In genomic region chr1:82316746-82317126, GRCm38 (mm10) we compare ENCODE assay signal across 8 mouse cellular contexts. TPM values are rescaled to one million over a fixed set of nuclear protein-coding genes. Genes with fewer than 3 reads are reported as not detected.
DNase-seq lines count a peak whose midpoint lies in the region; ATAC-seq and TF ChIP-seq lines count a peak whose summit lies in the region.

No protein-coding gene starts in this region.

- H3K9ac ChIP-seq in kidney, postnatal 0 days (ENCODE audit: low read depth, low read length), result peak overlapping the region; percentile 71
- H3K9ac ChIP-seq in ES-Bruce4 (ENCODE audit: low read depth, poor library complexity, severe bottlenecking), result peak overlapping the region; percentile 82
- peak overlapping the region; percentile 85 for H3K9ac ChIP-seq in liver, embryonic 14.5 days (replicated peaks)

- WGBS in kidney, postnatal 0 days, result under 1% methylated on average over 23 of the region's 26 CpGs
- WGBS in liver, embryonic 14.5 days (ENCODE audit: insufficient replicate concordance), result under 1% methylated on average over 22 of the region's 26 CpGs

- H3K9me3 ChIP-seq in kidney, postnatal 0 days (replicated peaks; ENCODE audit: low read length), result no peaks in the 10 kb centered on the region
- H3K9me3 ChIP-seq in ES-Bruce4 (replicated peaks; ENCODE audit: control insufficient read depth, insufficient read depth, low read length, poor library complexity, severe bottlenecking), result no peaks in the 10 kb centered on the region
- no peaks in the 10 kb centered on the region for H3K9me3 ChIP-seq in liver, embryonic 14.5 days (ENCODE audit: control insufficient read depth, low read length)

- H3K27ac ChIP-seq in kidney, postnatal 0 days, result peak overlapping the region; percentile 89
- H3K27ac ChIP-seq in ES-Bruce4 (ENCODE audit: insufficient read depth, low read length), result no peak overlapping the region; the same call in 1 of the 2 replicates
- H3K27ac ChIP-seq in liver, embryonic 14.5 days, result peak overlapping the region; percentile 43

- H3K27me3 ChIP-seq in kidney, postnatal 0 days (ENCODE audit: insufficient read depth, low read length), result no peaks in the 10 kb centered on the region
- H3K27me3 ChIP-seq in ES-Bruce4 (ENCODE audit: control insufficient read depth, insufficient read depth, low read length, poor library complexity, severe bottlenecking), result no peaks in the 10 kb centered on the region
- H3K27me3 ChIP-seq in liver, embryonic 14.5 days (ENCODE audit: control insufficient read depth, insufficient read depth, low read length), result no peaks in the 10 kb centered on the region

- TF ChIP-seq CTCF in kidney, postnatal 0 days (IDR thresholded peaks at IDR 0.05; ENCODE audit: low read depth), result no peak
- TF ChIP-seq CTCF in ES-Bruce4 (IDR thresholded peaks at IDR 0.05; ENCODE audit: low read depth, low read length), result no peak
- no peak for TF ChIP-seq CTCF in liver, embryonic 14.5 days (IDR thresholded peaks at IDR 0.05; ENCODE audit: low read depth)

- no peak for TF ChIP-seq POLR2A in ES-Bruce4 (IDR thresholded peaks at IDR 0.05; ENCODE audit: insufficient read depth, low read length)

- ATAC-seq in kidney, postnatal 0 days (replicated peaks; ENCODE audit: low FRiP score, low read depth), result peak; percentile 56
- ATAC-seq in liver, embryonic 14.5 days (ENCODE audit: insufficient read depth), result peak; percentile 70
- peak; percentile 29; the same call in 1 of the 2 replicates for ATAC-seq in neutrophil, adult 5-6 weeks (ENCODE audit: extremely low read depth, insufficient number of reproducible peaks, low FRiP score, poor library complexity, severe bottlenecking)

- no peaks in the 10 kb centered on the region for H3K36me3 ChIP-seq in kidney, postnatal 0 days (ENCODE audit: insufficient read depth, low read length)
- H3K36me3 ChIP-seq in ES-Bruce4 (ENCODE audit: control insufficient read depth, insufficient read depth, low read length, poor library complexity, severe bottlenecking), result no peaks in the 10 kb centered on the region
- H3K36me3 ChIP-seq in liver, embryonic 14.5 days (replicated peaks; ENCODE audit: control insufficient read depth, insufficient read depth, low read depth), result no peaks in the 10 kb centered on the region

- no peak for TF ChIP-seq EP300 in ES-Bruce4 (IDR thresholded peaks at IDR 0.05; ENCODE audit: insufficient read depth, low read depth, low read length)
- TF ChIP-seq EP300 in liver, embryonic 14.5 days (IDR thresholded peaks at IDR 0.05; ENCODE audit: low read depth), result 0 out of 2 replicates have a peak, but pooled peaks have one; percentile 10

- peak overlapping the region; percentile 64 for H3K4me2 ChIP-seq in kidney, postnatal 0 days (ENCODE audit: low read length)
- H3K4me2 ChIP-seq in liver, embryonic 14.5 days (ENCODE audit: low read depth), result peak overlapping the region; percentile 70

- no peaks in the 10 kb centered on the region for H3K4me1 ChIP-seq in kidney, postnatal 0 days (replicated peaks; ENCODE audit: insufficient read depth, low read length)
- no peaks in the 10 kb centered on the region for H3K4me1 ChIP-seq in ES-Bruce4 (ENCODE audit: control insufficient read depth, insufficient read depth, low read length)
- peaks cover 6 to 10% of the 10 kb centered on the region in 2 experiments for H3K4me1 ChIP-seq in liver, embryonic 14.5 days (replicated peaks; ENCODE audit: control insufficient read depth in 2 of 2, insufficient read depth in 2 of 2, low read length in 1 of 2)

- H3K4me3 ChIP-seq in kidney, postnatal 0 days (replicated peaks; ENCODE audit: low read depth, low read length), result peak overlapping the region; percentile 65
- peak overlapping the region; percentile 97 for H3K4me3 ChIP-seq in ES-Bruce4 (ENCODE audit: low read depth, low read length)
- H3K4me3 ChIP-seq in liver, embryonic 14.5 days (ENCODE audit: insufficient read depth in 1 of 2, low read depth in 2 of 2, low read length in 2 of 2), result peak overlapping the region; percentile 83 to 92

- DNase-seq in kidney, postnatal 0 days (ENCODE audit: low spot score), result no peak
- DNase-seq in kidney, adult 8-10 months, result no peak
- DNase-seq in adrenal gland, postnatal 36 days, result peak; percentile 30 to 60
- peak; percentile 47 for DNase-seq in heart, postnatal 4 days
- DNase-seq in liver, embryonic 14.5 days (ENCODE audit: low read depth in 3 of 3, low spot score in 3 of 3), result peak in 1 of 3 experiments; percentile 35
- DNase-seq in Muller cell, postnatal 12 days (ENCODE audit: inconsistent ontology term), result no peak

RNA-seq across cellular contexts. Expression of gene Rhbdd1, which starts 0.5 kb away (rescaled TPM):
- 8.0 and 8.6 TPM in 2 replicates for polyA plus RNA-seq in kidney, postnatal 0 days (2015; fragmentation: Nextera tagmentation; extraction: Ambion mirVana)
- 19.2 and 21.4 TPM in 2 replicates for polyA plus RNA-seq in ES-Bruce4 (2011; ENCODE audit: insufficient read depth, insufficient read length, low read depth, missing spikeins)
- 10 to 100 TPM; 30.0 to 42.7 TPM for total RNA-seq in adrenal gland, postnatal 36 days (2021)
- total RNA-seq in heart, postnatal 4 days (2021), result 10 to 100 TPM; 11.6 to 11.8 TPM
- polyA plus RNA-seq in liver, embryonic 14.5 days (2012; rRNA removed), result 4.7 and 5.8 TPM in 2 replicates
- 4.9 and 5.4 TPM in 2 replicates for polyA plus RNA-seq in liver, embryonic 14.5 days (2014; fragmentation: Nextera tagmentation; extraction: Ambion mirVana)
- total RNA-seq in neutrophil, adult 5-6 weeks (2017), result 14.4 and 20.6 TPM in 2 replicates

RNA-seq across cellular contexts. Expression of gene Irs1, which starts 25.5 kb away (rescaled TPM):
- 3.0 and 3.1 TPM in 2 replicates for polyA plus RNA-seq in kidney, postnatal 0 days (2015; fragmentation: Nextera tagmentation; extraction: Ambion mirVana)
- polyA plus RNA-seq in ES-Bruce4 (2011; ENCODE audit: insufficient read depth, insufficient read length, low read depth, missing spikeins), result 15.3 and 15.8 TPM in 2 replicates
- total RNA-seq in adrenal gland, postnatal 36 days (2021), result 10 to 100 TPM; 14.8 to 16.7 TPM
- total RNA-seq in heart, postnatal 4 days (2021), result 10 to 100 TPM; 39.4 to 43.1 TPM
- 0.93 and 0.94 TPM in 2 replicates for polyA plus RNA-seq in liver, embryonic 14.5 days (2012; rRNA removed)
- 0.61 and 0.66 TPM in 2 replicates for polyA plus RNA-seq in liver, embryonic 14.5 days (2014; fragmentation: Nextera tagmentation; extraction: Ambion mirVana)
- 0.23 and 0.25 TPM in 2 replicates for total RNA-seq in neutrophil, adult 5-6 weeks (2017)

Comparison
In these comparisons a context has a peak if more than half of its experiments do, and no peak if none do; other contexts are left out.
1. DNase-seq: peak in adrenal gland, postnatal 36 days (2 of 2) and heart, postnatal 4 days (single experiment); none in kidney, postnatal 0 days (single experiment), kidney, adult 8-10 months (0 of 2) and Muller cell, postnatal 12 days (single experiment).
2. RNA of gene Irs1, which starts 25.5 kb away (total RNA-seq): 39.4 to 43.1 TPM in heart, postnatal 4 days and 14.8 to 16.7 TPM in adrenal gland, postnatal 36 days; 0.23 to 0.25 TPM in neutrophil, adult 5-6 weeks; every median in the first group is over 10 times any median in the second.
3. Peak in every context shown above with its lines, with median percentiles within 50 percentile points of each other: ATAC-seq, H3K4me3 ChIP-seq and H3K9ac ChIP-seq.